Mouse (Mus musculus): ENCODE results near the gene Lnx2. TPM values are rescaled to one million over a fixed set of nuclear protein-coding genes. Genes with fewer than 3 reads are reported as not detected.

Lnx2 gene
- polyA plus RNA-seq, 1 experiment from 2014 or later: 10.0 TPM

DNA sequence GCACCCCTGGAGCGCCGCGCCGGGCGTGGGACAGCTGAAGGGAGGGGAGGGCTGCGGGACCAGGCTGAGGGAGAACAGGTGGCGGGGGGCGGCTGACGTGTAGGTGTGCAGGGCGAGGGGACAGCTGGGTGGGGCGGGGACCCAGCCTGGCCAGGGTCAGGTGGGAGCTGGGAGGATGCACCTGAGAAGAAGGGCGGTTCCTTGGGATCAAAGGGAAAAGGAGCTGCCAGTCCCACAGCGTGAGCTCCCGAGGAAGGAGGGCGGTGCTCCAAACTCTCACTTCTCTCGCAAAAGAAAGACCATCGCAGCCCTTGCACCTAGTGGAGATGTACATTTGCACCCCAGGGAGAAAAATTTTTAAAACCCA lies 396 bp upstream of the Lnx2 start, which contains the start of gene Polr1d:
Gene Polr1d (plus strand): TSS at position 252 of the 367 bp plus-strand sequence.
- peak within 1 kb of the TSS; percentile 78 for H3K9ac ChIP-seq (replicated peaks)
- peaks cover 23% of the 10 kb centered on the region for H3K4me1 ChIP-seq (replicated peaks)
- no peaks in the 10 kb centered on the region for H3K9me3 ChIP-seq
- ATAC-seq (ENCODE audit: insufficient number of reproducible peaks, insufficient read depth, low FRiP score, low TSS enrichment, low read depth): no peak; the same call in none of the 2 replicates
- peak within 1 kb of the TSS; percentile 90 for H3K27ac ChIP-seq
- under 1% methylated on average over 16 of the region's 17 CpGs for WGBS
- no peaks in the 10 kb centered on the region for H3K27me3 ChIP-seq
- H3K36me3 ChIP-seq: peaks cover 17% of the 10 kb centered on the region; the same call in 1 of the 2 replicates
- peak within 1 kb of the TSS; percentile 88 for H3K4me2 ChIP-seq
- H3K4me3 ChIP-seq (replicated peaks): peak within 1 kb of the TSS; percentile 81

- Histone ChIP-seq H3K4me2 (peak overlapping the region; percentile 88), H3K4me3 (replicated peaks) (peak overlapping the region; percentile 81), H3K9ac (replicated peaks) (peak overlapping the region; percentile 78), H3K4me1 (replicated peaks) (peaks cover 19% of the 10 kb centered on the region), H3K27me3 (no peaks in the 10 kb centered on the region), H3K36me3 (peaks cover 14% of the 10 kb centered on the region; the same call in 1 of the 2 replicates), H3K9me3 (no peaks in the 10 kb centered on the region), H3K27ac (peak overlapping the region; percentile 79)
- 15% methylated on average over 21 of the region's 21 CpGs for WGBS
- no peak for ATAC-seq (ENCODE audit: insufficient number of reproducible peaks, insufficient read depth, low FRiP score, low TSS enrichment, low read depth)
Observed at GRCm38 (mm10) chr5:147075103-147076025, 1.0 kb downstream of the Lnx2 start.

DNA sequence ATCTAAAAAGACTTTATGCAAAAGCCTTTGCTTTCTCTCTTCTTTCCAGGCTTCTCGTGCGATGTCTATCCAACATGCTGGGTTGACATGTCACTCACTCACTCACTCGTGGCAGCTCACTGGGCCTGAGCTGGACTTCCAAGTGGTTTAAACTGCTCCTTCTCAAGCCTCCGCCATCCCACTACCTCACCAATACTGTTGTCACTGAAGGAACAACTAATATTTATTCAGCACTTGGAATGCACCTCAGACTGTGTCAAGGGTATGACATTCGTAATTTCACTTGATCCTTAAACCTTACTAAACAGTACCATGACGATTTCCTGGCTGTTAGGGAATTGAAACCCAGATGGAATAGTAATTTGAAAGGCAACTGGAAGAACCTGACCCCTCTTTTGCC lies 2.6 kb downstream of the Lnx2 start:
- H3K27ac ChIP-seq: no peak overlapping the region
- H3K4me3 ChIP-seq (replicated peaks): no peak overlapping the region
- 0 out of 2 replicates have a peak, but pooled peaks cover 2% of the 10 kb centered on the region for H3K36me3 ChIP-seq
- no peak for ATAC-seq (ENCODE audit: insufficient number of reproducible peaks, insufficient read depth, low FRiP score, low TSS enrichment, low read depth)
- no peak overlapping the region for H3K4me2 ChIP-seq
- no peaks in the 10 kb centered on the region for H3K27me3 ChIP-seq
- H3K9ac ChIP-seq (replicated peaks): no peak overlapping the region
- no peaks in the 10 kb centered on the region for H3K9me3 ChIP-seq
- WGBS: 82% methylated on average over 6 of the region's 6 CpGs
- H3K4me1 ChIP-seq (replicated peaks): peaks cover 24% of the 10 kb centered on the region

- 64% methylated on average over 4 of the region's 4 CpGs for WGBS
- H3K4me3 ChIP-seq (replicated peaks): no peak overlapping the region
- H3K4me2 ChIP-seq: no peak overlapping the region
- H3K4me1 ChIP-seq (replicated peaks): peaks cover 14% of the 10 kb centered on the region
- H3K9me3 ChIP-seq: no peaks in the 10 kb centered on the region
- ATAC-seq (ENCODE audit: insufficient number of reproducible peaks, insufficient read depth, low FRiP score, low TSS enrichment, low read depth): no peak
- H3K27ac ChIP-seq: no peak overlapping the region
- H3K36me3 ChIP-seq: no peaks in the 10 kb centered on the region
- H3K9ac ChIP-seq (replicated peaks): no peak overlapping the region
- no peaks in the 10 kb centered on the region for H3K27me3 ChIP-seq
Observed at GRCm38 (mm10) chr5:147071886-147072285, 4.5 kb downstream of the Lnx2 start.

GRCm38 (mm10) chr5:147070791-147071516 lies 5.4 kb downstream of the Lnx2 start:
- H3K4me1 ChIP-seq (replicated peaks): peaks cover 14% of the 10 kb centered on the region
- no peaks in the 10 kb centered on the region for H3K36me3 ChIP-seq
- H3K9ac ChIP-seq (replicated peaks): no peak overlapping the region
- no peak overlapping the region for H3K4me2 ChIP-seq
- 74% methylated on average over 16 of the region's 16 CpGs for WGBS
- ATAC-seq (ENCODE audit: insufficient number of reproducible peaks, insufficient read depth, low FRiP score, low TSS enrichment, low read depth): no peak
- H3K9me3 ChIP-seq: no peaks in the 10 kb centered on the region
- no peaks in the 10 kb centered on the region for H3K27me3 ChIP-seq
- H3K27ac ChIP-seq: no peak overlapping the region
- H3K4me3 ChIP-seq (replicated peaks): no peak overlapping the region

- ATAC-seq (ENCODE audit: insufficient number of reproducible peaks, insufficient read depth, low FRiP score, low TSS enrichment, low read depth): no peak
- Histone ChIP-seq H3K27me3 (no peaks in the 10 kb centered on the region), H3K27ac (no peak overlapping the region), H3K4me3 (replicated peaks) (no peak overlapping the region), H3K9me3 (no peaks in the 10 kb centered on the region), H3K4me1 (replicated peaks) (peaks cover 5% of the 10 kb centered on the region; the same call in 1 of the 2 replicates), H3K9ac (replicated peaks) (no peak overlapping the region), H3K4me2 (no peak overlapping the region), H3K36me3 (no peaks in the 10 kb centered on the region)
- 84% methylated on average over 5 of the region's 5 CpGs for WGBS
Observed at GRCm38 (mm10) chr5:147068876-147069275, 7.5 kb downstream of the Lnx2 start.

DNA sequence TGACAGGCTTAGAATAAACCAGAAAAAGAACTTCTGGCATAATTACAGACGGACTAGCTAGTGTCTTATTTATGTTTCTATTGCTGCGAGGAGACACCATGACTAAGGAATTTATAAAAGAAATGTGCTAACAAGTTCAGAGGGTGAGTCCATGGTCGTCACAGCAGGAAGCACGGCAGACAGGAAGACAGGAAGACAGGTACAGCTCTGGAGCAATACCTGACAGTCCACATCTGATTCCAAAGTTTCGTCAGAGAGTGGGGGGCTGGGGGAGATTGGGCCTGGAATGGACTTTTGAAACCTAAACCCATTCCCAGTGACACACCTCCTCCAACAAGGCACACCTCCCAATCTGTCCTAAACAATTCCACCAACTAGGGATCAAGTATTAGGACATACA lies 9.4 kb downstream of the Lnx2 start:
- H3K27ac ChIP-seq: no peak overlapping the region
- WGBS: 67% methylated on average over 5 of the region's 5 CpGs
- H3K9me3 ChIP-seq: no peaks in the 10 kb centered on the region
- H3K36me3 ChIP-seq: no peaks in the 10 kb centered on the region
- no peak overlapping the region for H3K4me2 ChIP-seq
- H3K4me3 ChIP-seq (replicated peaks): no peak overlapping the region
- H3K4me1 ChIP-seq (replicated peaks): peaks cover 5% of the 10 kb centered on the region; the same call in 1 of the 2 replicates
- ATAC-seq (ENCODE audit: insufficient number of reproducible peaks, insufficient read depth, low FRiP score, low TSS enrichment, low read depth): no peak
- no peaks in the 10 kb centered on the region for H3K27me3 ChIP-seq
- no peak overlapping the region for H3K9ac ChIP-seq (replicated peaks)

- no peak overlapping the region for H3K4me3 ChIP-seq (replicated peaks)
- no peaks in the 10 kb centered on the region for H3K27me3 ChIP-seq
- 55% methylated on average over 4 of the region's 4 CpGs for WGBS
- H3K9me3 ChIP-seq: no peaks in the 10 kb centered on the region
- H3K4me1 ChIP-seq (replicated peaks): peaks cover 5% of the 10 kb centered on the region; the same call in 1 of the 2 replicates
- no peaks in the 10 kb centered on the region for H3K36me3 ChIP-seq
- no peak overlapping the region for H3K4me2 ChIP-seq
- no peak overlapping the region for H3K9ac ChIP-seq (replicated peaks)
- no peak overlapping the region for H3K27ac ChIP-seq
- ATAC-seq (ENCODE audit: insufficient number of reproducible peaks, insufficient read depth, low FRiP score, low TSS enrichment, low read depth): no peak
Observed at GRCm38 (mm10) chr5:147066129-147066528, 10.3 kb downstream of the Lnx2 start.

GRCm38 (mm10) chr5:147063215-147063661 lies 13.1 kb downstream of the Lnx2 start:
- H3K4me2 ChIP-seq: no peak overlapping the region
- no peak overlapping the region for H3K9ac ChIP-seq (replicated peaks)
- no peaks in the 10 kb centered on the region for H3K4me1 ChIP-seq (replicated peaks)
- no peak overlapping the region for H3K4me3 ChIP-seq (replicated peaks)
- H3K36me3 ChIP-seq: no peaks in the 10 kb centered on the region
- no peaks in the 10 kb centered on the region for H3K9me3 ChIP-seq
- H3K27me3 ChIP-seq: no peaks in the 10 kb centered on the region
- 76% methylated on average over 8 of the region's 8 CpGs for WGBS
- ATAC-seq (ENCODE audit: insufficient number of reproducible peaks, insufficient read depth, low FRiP score, low TSS enrichment, low read depth): no peak
- no peak overlapping the region for H3K27ac ChIP-seq

- Histone ChIP-seq H3K4me2 (no peak overlapping the region), H3K27me3 (no peaks in the 10 kb centered on the region), H3K36me3 (no peaks in the 10 kb centered on the region), H3K4me3 (replicated peaks) (no peak overlapping the region), H3K27ac (no peak overlapping the region), H3K9me3 (no peaks in the 10 kb centered on the region), H3K9ac (replicated peaks) (no peak overlapping the region), H3K4me1 (replicated peaks) (no peaks in the 10 kb centered on the region)
- whole genome bisulfite sequencing: 71% methylated on average over 2 of the region's 2 CpGs
- no peak for ATAC-seq (ENCODE audit: insufficient number of reproducible peaks, insufficient read depth, low FRiP score, low TSS enrichment, low read depth)
Observed at GRCm38 (mm10) chr5:147060024-147060423, 16.4 kb downstream of the Lnx2 start.

DNA sequence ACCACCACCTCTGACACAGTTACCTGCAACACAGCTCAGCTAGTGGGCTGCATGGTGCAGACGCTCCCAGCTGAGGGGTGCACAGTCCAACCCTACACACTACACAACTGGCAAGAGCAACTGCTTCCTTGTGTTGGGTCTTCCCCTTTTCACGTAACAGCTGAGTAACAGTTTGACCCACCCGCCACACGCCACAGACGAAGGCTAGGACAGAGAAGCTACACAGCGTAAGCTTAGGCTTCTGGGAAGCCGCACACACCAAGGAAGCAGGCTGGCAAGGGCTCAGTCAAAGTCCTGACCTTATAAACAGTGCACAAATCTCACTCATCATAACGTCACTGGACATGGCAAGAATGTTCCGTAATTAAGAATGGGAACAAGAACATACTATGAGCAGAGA lies 17.1 kb downstream of the Lnx2 start:
- 86% methylated on average over 9 of the region's 9 CpGs for WGBS
- Histone ChIP-seq H3K4me2 (no peak overlapping the region), H3K4me1 (replicated peaks) (no peaks in the 10 kb centered on the region), H3K9me3 (no peaks in the 10 kb centered on the region), H3K36me3 (no peaks in the 10 kb centered on the region), H3K4me3 (replicated peaks) (no peak overlapping the region), H3K27me3 (no peaks in the 10 kb centered on the region), H3K9ac (replicated peaks) (no peak overlapping the region), H3K27ac (no peak overlapping the region)
- ATAC-seq (ENCODE audit: insufficient number of reproducible peaks, insufficient read depth, low FRiP score, low TSS enrichment, low read depth): no peak
